Mouse (Mus musculus): ENCODE data around the gene Cldn19.

The Cldn19 gene

GRCm38 (mm10) chr4:119305418-119305817 lies 50.2 kb downstream of the Cldn19 start:
- peak; percentile 84 to 88 for DNase-seq
